ENCODE assay signal across 9 mouse cellular contexts in genomic region chr17:50006721-50007351, GRCm38 (mm10).
DNase-seq lines count a peak whose midpoint lies in the region; ATAC-seq lines count a peak whose summit lies in the region.
"Had no signal": no experiment of that assay in that cellular context is flagged by ENCODE, and none has a peak within 500 bp of the region (broad histone marks: within the 10 kb centered on the region; RNA-seq: fewer than 3 reads in every experiment).

No protein-coding gene starts in this region.

- H3K4me1 ChIP-seq in intestine, embryonic 15.5 days (replicated peaks), result no peaks in the 10 kb centered on the region
- no peaks in the 10 kb centered on the region for H3K4me1 ChIP-seq in intestine, embryonic 16.5 days (ENCODE audit: control insufficient read depth, insufficient read depth, low read length)
- H3K4me1 ChIP-seq in hindbrain, embryonic 14.5 days (replicated peaks; ENCODE audit: control insufficient read depth, insufficient read depth, low read length), result peaks cover 24% of the 10 kb centered on the region

- WGBS in intestine, embryonic 15.5 days, result 31% methylated on average over 9 of the region's 9 CpGs
- 27% methylated on average over 9 of the region's 9 CpGs for WGBS in intestine, embryonic 16.5 days
- WGBS in hindbrain, embryonic 14.5 days, result 1% methylated on average over 9 of the region's 9 CpGs

- peak; percentile 66 for ATAC-seq in intestine, embryonic 15.5 days
- ATAC-seq in intestine, embryonic 16.5 days, result no peak
- ATAC-seq in hindbrain, embryonic 14.5 days (ENCODE audit: low FRiP score), result peak; percentile 88

- no peaks in the 10 kb centered on the region for H3K36me3 ChIP-seq in intestine, embryonic 15.5 days
- H3K36me3 ChIP-seq in intestine, embryonic 16.5 days (ENCODE audit: control insufficient read depth, insufficient read depth, low read length), result no peaks in the 10 kb centered on the region
- H3K36me3 ChIP-seq in hindbrain, embryonic 14.5 days (replicated peaks; ENCODE audit: control insufficient read depth, insufficient read depth), result no peaks in the 10 kb centered on the region
- H3K36me3 ChIP-seq: G1E had no signal

- peak; percentile 68 for DNase-seq in Muller cell, postnatal 12 days (ENCODE audit: inconsistent ontology term)
- DNase-seq in embryo, embryonic 11 days, result peak; percentile 79
- DNase-seq in hindbrain, embryonic 14.5 days (ENCODE audit: low spot score), result peak; percentile 72
- peak; percentile 82 for DNase-seq in retina, embryonic 14.5 days (ENCODE audit: low spot score)
- no peak for DNase-seq in gastrocnemius, postnatal 36 days
- DNase-seq in gastrocnemius, adult 18-20 months (ENCODE audit: low spot score), result no peak

- H3K9me3 ChIP-seq in intestine, embryonic 15.5 days, result no peaks in the 10 kb centered on the region
- H3K9me3 ChIP-seq in intestine, embryonic 16.5 days (ENCODE audit: control insufficient read depth, low read length), result no peaks in the 10 kb centered on the region
- H3K9me3 ChIP-seq in hindbrain, embryonic 14.5 days (ENCODE audit: control insufficient read depth, low read length), result no peaks in the 10 kb centered on the region

- intact Hi-C loops in gastrocnemius, postnatal 36 days (cut with DNase I), result loop anchor here (5.0 kb wide), 1 partner anchor 45 kb away; no protein-coding TSS in a partner anchor

- no peak overlapping the region for H3K4me3 ChIP-seq in intestine, embryonic 15.5 days (replicated peaks)
- no peak overlapping the region for H3K4me3 ChIP-seq in intestine, embryonic 16.5 days (ENCODE audit: low read length)
- no peak overlapping the region for H3K4me3 ChIP-seq in hindbrain, embryonic 14.5 days (replicated peaks; ENCODE audit: low read length)

- H3K4me2 ChIP-seq in intestine, embryonic 15.5 days (replicated peaks), result no peak overlapping the region
- H3K4me2 ChIP-seq in intestine, embryonic 16.5 days (ENCODE audit: low read depth, low read length), result no peak overlapping the region
- H3K4me2 ChIP-seq in hindbrain, embryonic 14.5 days (replicated peaks), result peak overlapping the region; percentile 2; the same call in 1 of the 2 replicates

- no peaks in the 10 kb centered on the region for H3K27me3 ChIP-seq in intestine, embryonic 15.5 days (replicated peaks)
- no peaks in the 10 kb centered on the region for H3K27me3 ChIP-seq in intestine, embryonic 16.5 days (replicated peaks; ENCODE audit: control insufficient read depth, insufficient read depth, low read length)
- no peaks in the 10 kb centered on the region for H3K27me3 ChIP-seq in hindbrain, embryonic 14.5 days (ENCODE audit: control insufficient read depth, insufficient read depth, low read length)

- H3K9ac ChIP-seq in intestine, embryonic 15.5 days, result no peak overlapping the region
- no peak overlapping the region for H3K9ac ChIP-seq in intestine, embryonic 16.5 days (ENCODE audit: low read depth, low read length)
- no peak overlapping the region for H3K9ac ChIP-seq in hindbrain, embryonic 14.5 days

- H3K27ac ChIP-seq in intestine, embryonic 15.5 days, result no peak overlapping the region
- H3K27ac ChIP-seq in intestine, embryonic 16.5 days (ENCODE audit: low read length), result no peak overlapping the region
- H3K27ac ChIP-seq in hindbrain, embryonic 14.5 days, result peak overlapping the region; percentile 66

Comparison
In these comparisons a context has a peak if more than half of its experiments do, and no peak if none do; other contexts are left out.
1. DNase-seq: peak in Muller cell, postnatal 12 days (single experiment), embryo, embryonic 11 days (single experiment), hindbrain, embryonic 14.5 days (single experiment) and retina, embryonic 14.5 days (single experiment); none in gastrocnemius, postnatal 36 days (0 of 2) and gastrocnemius, adult 18-20 months (single experiment).